In genomic region chr19:57942281-57942680, GRCm38 (mm10) we compare ENCODE assay signal across 21 mouse cellular contexts.
DNase-seq lines count a peak whose midpoint lies in the region; ATAC-seq and TF ChIP-seq lines count a peak whose summit lies in the region.
"Had no signal": no experiment of that assay in that cellular context is flagged by ENCODE, and none has a peak within 500 bp of the region (broad histone marks: within the 10 kb centered on the region; RNA-seq: fewer than 3 reads in every experiment).

No protein-coding gene starts in this region.

- no peak overlapping the region for H3K4me2 ChIP-seq in midbrain, embryonic 11.5 days
- no peak overlapping the region for H3K4me2 ChIP-seq in midbrain, postnatal 0 days (ENCODE audit: low read depth, low read length, poor library complexity, severe bottlenecking)
- H3K4me2 ChIP-seq: embryonic facial prominence, embryonic 12.5 days; heart, embryonic 11.5 days; heart, embryonic 15.5 days had no signal

- no peak overlapping the region for H3K27ac ChIP-seq in heart, embryonic 10.5 days
- H3K27ac ChIP-seq in midbrain, embryonic 11.5 days (ENCODE audit: low read depth, low read length) = no peak overlapping the region
- no peak overlapping the region for H3K27ac ChIP-seq in midbrain, postnatal 0 days (ENCODE audit: low read depth, low read length)
- H3K27ac ChIP-seq: embryonic facial prominence, embryonic 12.5 days; heart, embryonic 15.5 days; hindbrain, postnatal 0 days had no signal

- peak; percentile 81 for DNase-seq in heart, adult 11 months
- no peak for DNase-seq in heart, embryonic 10.5 days (ENCODE audit: low spot score)
- DNase-seq in midbrain, embryonic 11.5 days (ENCODE audit: low spot score, missing footprints) = peak; percentile 67
- DNase-seq in midbrain, postnatal 0 days (ENCODE audit: low spot score) = no peak
- peak; percentile 2 for DNase-seq in A20 (ENCODE audit: low read depth, low spot score)
- peak; percentile 3 for DNase-seq in skeletal muscle tissue, adult 2 months (ENCODE audit: low read depth, low spot score)
- DNase-seq in right cerebral cortex, postnatal 14 days = no peak
- DNase-seq: adrenal gland, postnatal 10 days; B cell, adult 2 months; cerebellum, adult 11-12 months; cerebellum, adult 9-10 months; cerebellum, postnatal 25 days; gastrocnemius, postnatal 36 days; heart, adult 18-20 months; heart, postnatal 14 days had no signal

- no peak for ATAC-seq in midbrain, embryonic 11.5 days (ENCODE audit: low FRiP score)
- no peak for ATAC-seq in midbrain, postnatal 0 days (ENCODE audit: low FRiP score)
- ATAC-seq: CD4-positive, CD25-positive, alpha-beta regulatory T cell, adult 4 months had no signal

- peaks cover under 1% of the 10 kb centered on the region for H3K36me3 ChIP-seq in heart, embryonic 10.5 days
- H3K36me3 ChIP-seq in midbrain, embryonic 11.5 days (ENCODE audit: control insufficient read depth, insufficient read depth, low read length) = no peaks in the 10 kb centered on the region
- H3K36me3 ChIP-seq in midbrain, postnatal 0 days (ENCODE audit: insufficient read depth, low read length) = no peaks in the 10 kb centered on the region
- H3K36me3 ChIP-seq: G1E; heart, embryonic 15.5 days had no signal

- no peak for TF ChIP-seq CTCF in midbrain, postnatal 0 days (IDR thresholded peaks at IDR 0.05)

- no peaks in the 10 kb centered on the region for H3K27me3 ChIP-seq in heart, embryonic 10.5 days (ENCODE audit: insufficient read depth, poor library complexity, severe bottlenecking)
- no peaks in the 10 kb centered on the region for H3K27me3 ChIP-seq in midbrain, embryonic 11.5 days (ENCODE audit: control insufficient read depth, insufficient read depth, low read length)
- no peaks in the 10 kb centered on the region for H3K27me3 ChIP-seq in midbrain, postnatal 0 days (ENCODE audit: insufficient read depth, low read length)
- H3K27me3 ChIP-seq: embryonic facial prominence, embryonic 12.5 days; heart, embryonic 15.5 days had no signal

- 88% methylated on average over 14 of the region's 14 CpGs for WGBS in heart, embryonic 10.5 days
- 92% methylated on average over 14 of the region's 14 CpGs for WGBS in midbrain, embryonic 11.5 days
- 91% methylated on average over 14 of the region's 14 CpGs for WGBS in midbrain, postnatal 0 days

- H3K4me1 ChIP-seq in heart, embryonic 10.5 days = no peaks in the 10 kb centered on the region
- no peaks in the 10 kb centered on the region for H3K4me1 ChIP-seq in midbrain, embryonic 11.5 days (ENCODE audit: control insufficient read depth, insufficient read depth, low read length)
- peaks cover 3% of the 10 kb centered on the region; the same call in 1 of the 2 replicates for H3K4me1 ChIP-seq in midbrain, postnatal 0 days (ENCODE audit: insufficient read depth, low read length)
- H3K4me1 ChIP-seq: embryonic facial prominence, embryonic 12.5 days; heart, embryonic 15.5 days had no signal

- no peak overlapping the region for H3K4me3 ChIP-seq in heart, embryonic 10.5 days
- H3K4me3 ChIP-seq in midbrain, embryonic 11.5 days (ENCODE audit: low read depth, low read length) = no peak overlapping the region
- H3K4me3 ChIP-seq in midbrain, postnatal 0 days (ENCODE audit: low read depth, low read length) = no peak overlapping the region
- H3K4me3 ChIP-seq: embryonic facial prominence, embryonic 12.5 days; heart, embryonic 15.5 days had no signal

- H3K9me3 ChIP-seq in heart, embryonic 10.5 days = no peaks in the 10 kb centered on the region
- no peaks in the 10 kb centered on the region for H3K9me3 ChIP-seq in midbrain, embryonic 11.5 days (ENCODE audit: control insufficient read depth, low read length)
- H3K9me3 ChIP-seq in midbrain, postnatal 0 days (ENCODE audit: low read length) = no peaks in the 10 kb centered on the region; the same call in 1 of the 2 replicates
- H3K9me3 ChIP-seq: embryonic facial prominence, embryonic 12.5 days; heart, embryonic 15.5 days had no signal

- no peak overlapping the region for H3K9ac ChIP-seq in midbrain, embryonic 11.5 days (ENCODE audit: low read length)
- no peak overlapping the region for H3K9ac ChIP-seq in midbrain, postnatal 0 days (replicated peaks; ENCODE audit: low read length, poor library complexity, severe bottlenecking)
- H3K9ac ChIP-seq: embryonic facial prominence, embryonic 12.5 days; heart, embryonic 15.5 days had no signal

Comparison
In these comparisons a context has a peak if more than half of its experiments do, and no peak if none do; other contexts are left out.
1. DNase-seq: peak in heart, adult 11 months (single experiment), midbrain, embryonic 11.5 days (single experiment), A20 (single experiment) and skeletal muscle tissue, adult 2 months (single experiment); none in heart, embryonic 10.5 days (single experiment), midbrain, postnatal 0 days (single experiment) and right cerebral cortex, postnatal 14 days (single experiment).